Mouse (Mus musculus) MEL (cell line): ENCODE measurements around the gene Mesp2. TPM values are rescaled to one million over a fixed set of nuclear protein-coding genes. Genes with fewer than 3 reads are reported as not detected.
A peak's percentile ranks its signal among the peaks of the same experiment; 100 is the strongest.

Experiments
- DNase-seq: peaks from one replicate; pipeline ENCODE4 v3.0.0; 2011; ENCODE audit warnings: low read depth, low spot score
- H3K27ac ChIP-seq: 2 replicates; pipeline ENCODE4 v1.5.1; 2012; ENCODE audit warnings: low read depth, mild to moderate bottlenecking, control low read depth, low read length, moderate library complexity; ENCODE audit not compliant: control insufficient read depth
- H3K27me3 ChIP-seq, 2 experiments: fragments of 150-350 bp in 1 of 2; sonication (generic) in 1 of 2; 2 replicates each; pipeline ENCODE4 v1.6.1; 2012; ENCODE audit warnings: low read length in 2 of 2, mild to moderate bottlenecking in 2 of 2, improper control_type of control experiment in 1 of 2, moderate library complexity in 1 of 2; ENCODE audit not compliant: insufficient read depth in 2 of 2, control insufficient read depth in 1 of 2
- H3K36me3 ChIP-seq, 2 experiments: 2 replicates each; pipeline ENCODE4 v1.6.1; 2012 to 2014; ENCODE audit warnings: low read length in 2 of 2, improper control_type of control experiment in 1 of 2, inconsistent platforms in 1 of 2, mild to moderate bottlenecking in 1 of 2; ENCODE audit not compliant: insufficient read depth in 2 of 2, control insufficient read depth in 1 of 2
- H3K4me1 ChIP-seq, 2 experiments: fragments of 150-350 bp in 1 of 2; sonication (generic) in 1 of 2; 2 replicates each; pipeline ENCODE4 v1.6.1; 2012; ENCODE audit warnings: low read length in 2 of 2, improper control_type of control experiment in 1 of 2, mild to moderate bottlenecking in 1 of 2; ENCODE audit not compliant: insufficient read depth in 2 of 2, control insufficient read depth in 1 of 2
- H3K4me3 ChIP-seq, 2 experiments: fragments of 150-350 bp in 1 of 2; sonication (generic) in 1 of 2; 2 replicates each; pipeline ENCODE4 v1.5.1; 2012; ENCODE audit warnings: low read depth in 2 of 2, low read length in 2 of 2, mild to moderate bottlenecking in 2 of 2, moderate library complexity in 2 of 2, control low read depth in 1 of 2, improper control_type of control experiment in 1 of 2; ENCODE audit not compliant: control insufficient read depth in 1 of 2, insufficient read depth in 1 of 2
- H3K79me2 ChIP-seq: 2 replicates; pipeline ENCODE4 v1.6.1; 2012; ENCODE audit warnings: mild to moderate bottlenecking, low read length, moderate library complexity; ENCODE audit not compliant: control insufficient read depth, poor library complexity, insufficient read depth
- H3K9ac ChIP-seq: 2 replicates; pipeline ENCODE4 v1.6.1; 2012; ENCODE audit warnings: low read depth, mild to moderate bottlenecking, control low read depth, low read length, moderate library complexity; ENCODE audit not compliant: control insufficient read depth, poor library complexity, severe bottlenecking
- H3K9me3 ChIP-seq: fragments of 150-350 bp; sonication (generic); replicated peaks from 2 replicates; pipeline ENCODE4 v1.6.1; 2012; ENCODE audit warnings: mild to moderate bottlenecking, low read length, improper control_type of control experiment, moderate library complexity; ENCODE audit not compliant: insufficient read depth
- CTCF ChIP-seq, 3 experiments: IDR thresholded peaks in 2 of 3; conservative IDR thresholded peaks in 1 of 3; 2 replicates each; pipeline ENCODE4 v1.5.1; 2011 to 2012; ENCODE audit warnings: low read length in 3 of 3, low read depth in 2 of 3, mild to moderate bottlenecking in 2 of 3, improper control_type of control experiment in 1 of 3, inconsistent platforms in 1 of 3, mixed read lengths in 1 of 3, moderate library complexity in 1 of 3; ENCODE audit not compliant: control insufficient read depth in 1 of 3, insufficient read depth in 1 of 3, poor library complexity in 1 of 3, severe bottlenecking in 1 of 3
- ELF1 ChIP-seq: IDR thresholded peaks from 2 replicates; pipeline ENCODE4 v1.6.1; 2014; ENCODE audit warnings: low read depth, mild to moderate bottlenecking, inconsistent platforms, low read length, improper control_type of control experiment, moderate library complexity
- GABPA ChIP-seq: IDR thresholded peaks from 2 replicates; pipeline ENCODE4 v1.6.1; 2012; ENCODE audit warnings: low read depth, mild to moderate bottlenecking, inconsistent platforms, low read length, improper control_type of control experiment, moderate library complexity
- HCFC1 ChIP-seq: IDR thresholded peaks from 2 replicates; pipeline ENCODE4 v1.6.1; 2012; ENCODE audit warnings: low read depth, mild to moderate bottlenecking, inconsistent platforms, low read length, improper control_type of control experiment, moderate library complexity
- KAT2A ChIP-seq: conservative IDR thresholded peaks from 2 replicates; pipeline ENCODE4 v1.6.1; 2012; ENCODE audit warnings: low read depth, low read length, improper control_type of control experiment, inconsistent platforms
- MAX ChIP-seq: IDR thresholded peaks from 2 replicates; pipeline ENCODE4 v1.6.1; 2011; ENCODE audit warnings: low read length, improper control_type of control experiment
- MAZ ChIP-seq: IDR thresholded peaks from 2 replicates; pipeline ENCODE4 v1.6.1; 2012; ENCODE audit warnings: low read depth, mild to moderate bottlenecking, inconsistent platforms, low read length, improper control_type of control experiment
- MXI1 ChIP-seq: IDR thresholded peaks from 2 replicates; pipeline ENCODE4 v1.6.1; 2011; ENCODE audit warnings: mild to moderate bottlenecking, low read depth, low read length, improper control_type of control experiment
- NELFE ChIP-seq: IDR thresholded peaks from 2 replicates; pipeline ENCODE4 v1.6.1; 2011; ENCODE audit warnings: low read depth, low read length, improper control_type of control experiment
- NRF1 ChIP-seq: IDR thresholded peaks from 2 replicates; pipeline ENCODE4 v1.6.1; 2014; ENCODE audit warnings: low read depth, mild to moderate bottlenecking, inconsistent platforms, low read length, improper control_type of control experiment, moderate library complexity; ENCODE audit not compliant: poor library complexity, insufficient read depth, severe bottlenecking
- POLR2A ChIP-seq, 2 experiments: IDR thresholded peaks; 2 replicates each; pipeline ENCODE4 v1.6.1; 2011 to 2012; ENCODE audit warnings: low read length in 2 of 2, mild to moderate bottlenecking in 2 of 2, control low read depth in 1 of 2, improper control_type of control experiment in 1 of 2, low read depth in 1 of 2, moderate library complexity in 1 of 2; ENCODE audit not compliant: control insufficient read depth in 1 of 2, insufficient read depth in 1 of 2, poor library complexity in 1 of 2
- POLR2AphosphoS2 ChIP-seq: IDR thresholded peaks from 2 replicates; pipeline ENCODE4 v1.6.1; 2011; ENCODE audit warnings: low read length, improper control_type of control experiment
- POLR2AphosphoS5 ChIP-seq: IDR thresholded peaks from 2 replicates; pipeline ENCODE4 v1.6.1; 2012; ENCODE audit warnings: low read depth, borderline replicate concordance, mild to moderate bottlenecking, inconsistent platforms, low read length, moderate library complexity, mixed read lengths
- RCOR1 ChIP-seq: IDR thresholded peaks from 2 replicates; pipeline ENCODE4 v1.6.1; 2012; ENCODE audit warnings: low read depth, mild to moderate bottlenecking, inconsistent platforms, low read length, improper control_type of control experiment
- SIN3A ChIP-seq: IDR thresholded peaks from 2 replicates; pipeline ENCODE4 v1.6.1; 2012; ENCODE audit warnings: low read length, improper control_type of control experiment, inconsistent platforms
- TBP ChIP-seq: IDR thresholded peaks from 2 replicates; pipeline ENCODE4 v1.8.0; 2011; ENCODE audit warnings: low read depth, low read length, improper control_type of control experiment
- UBTF ChIP-seq: IDR thresholded peaks from 2 replicates; pipeline ENCODE4 v1.6.1; 2012; ENCODE audit warnings: low read depth, mild to moderate bottlenecking, inconsistent platforms, low read length, improper control_type of control experiment, moderate library complexity, borderline replicate concordance; ENCODE audit not compliant: insufficient read depth
- USF1 ChIP-seq: IDR thresholded peaks from 2 replicates; pipeline ENCODE4 v1.6.1; 2014; ENCODE audit warnings: low read depth, mild to moderate bottlenecking, inconsistent platforms, low read length, improper control_type of control experiment, moderate library complexity
- USF2 ChIP-seq, 2 experiments: IDR thresholded peaks; 2 replicates each; pipeline ENCODE4 v1.6.1; 2011 to 2012; ENCODE audit warnings: improper control_type of control experiment in 2 of 2, low read length in 2 of 2, borderline replicate concordance in 1 of 2, inconsistent platforms in 1 of 2, low read depth in 1 of 2, mild to moderate bottlenecking in 1 of 2; ENCODE audit not compliant: insufficient read depth in 1 of 2
- ZC3H11A ChIP-seq: IDR thresholded peaks from 2 replicates; pipeline ENCODE4 v1.6.1; 2012; ENCODE audit warnings: low read depth, mild to moderate bottlenecking, inconsistent platforms, low read length, improper control_type of control experiment
- ZKSCAN1 ChIP-seq: IDR thresholded peaks from 2 replicates; pipeline ENCODE4 v1.6.1; 2012; ENCODE audit warnings: low read depth, mild to moderate bottlenecking, inconsistent platforms, low read length, improper control_type of control experiment, moderate library complexity
- ZNF384 ChIP-seq: IDR thresholded peaks from 2 replicates; pipeline ENCODE4 v1.6.1; 2012; ENCODE audit warnings: low read depth, mild to moderate bottlenecking, inconsistent platforms, low read length, improper control_type of control experiment
- polyA plus RNA-seq, 2 experiments: library from polyadenylated mRNA; stranded (reverse) in 1 of 2; unstranded in 1 of 2; fragments of >175 nt in 1 of 2; fragments of >200 nt in 1 of 2; gene quantifications; 2 replicates each; pipeline versions ENCODE4 v1.2.1 to v1.2.4; 2012; ENCODE audit warnings: low replicate concordance in 2 of 2, low read depth in 1 of 2; ENCODE audit not compliant: insufficient read length in 2 of 2, insufficient read depth in 1 of 2, missing spikeins in 1 of 2
- total RNA-seq: library from RNA; depleted of rRNA; stranded (reverse); fragments of 300-350 nt; gene quantifications from 2 replicates; pipeline ENCODE4 v1.2.3, GENCODE M21; 2012

The Mesp2 gene
- total and polyA plus RNA-seq, 3 experiments, result not detected

DNA sequence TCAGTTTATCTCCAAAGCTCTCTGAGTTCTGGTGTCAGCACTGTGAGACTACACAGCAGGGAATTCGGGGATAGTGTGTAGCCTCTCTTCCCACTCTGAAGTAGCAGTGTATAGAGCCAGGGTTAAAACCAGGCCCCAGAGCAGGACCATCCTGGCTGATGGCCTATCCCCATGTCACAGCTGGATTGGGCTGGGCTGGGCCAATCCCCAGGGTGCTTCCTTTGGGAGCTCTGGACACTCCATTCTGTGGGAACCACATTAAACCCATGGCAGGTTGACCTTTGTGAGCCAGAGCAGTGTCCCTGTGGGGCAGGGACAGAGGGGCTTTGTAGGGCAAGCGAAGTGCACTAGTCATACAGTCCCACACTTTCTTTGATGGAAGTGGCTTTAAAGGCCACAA lies 35.8 kb downstream of the Mesp2 start:
- Histone ChIP-seq H3K9me3 (no peaks in the 10 kb centered on the region), H3K79me2 (no peaks in the 10 kb centered on the region; the same call in 1 of the 2 replicates), H3K4me1 (peaks cover 0 to 13% of the 10 kb centered on the region in 2 experiments; a peak in 2 of 4 replicates), H3K27ac (no peak overlapping the region), H3K4me3 (no peak overlapping the region), H3K27me3 (no peaks in the 10 kb centered on the region), H3K36me3 (no peaks in the 10 kb centered on the region; a peak in 1 of 4 replicates), H3K9ac (no peak overlapping the region)
- TF ChIP-seq MAX (no peak), RCOR1 (no peak)
- DNase-seq, result no peak

DNA sequence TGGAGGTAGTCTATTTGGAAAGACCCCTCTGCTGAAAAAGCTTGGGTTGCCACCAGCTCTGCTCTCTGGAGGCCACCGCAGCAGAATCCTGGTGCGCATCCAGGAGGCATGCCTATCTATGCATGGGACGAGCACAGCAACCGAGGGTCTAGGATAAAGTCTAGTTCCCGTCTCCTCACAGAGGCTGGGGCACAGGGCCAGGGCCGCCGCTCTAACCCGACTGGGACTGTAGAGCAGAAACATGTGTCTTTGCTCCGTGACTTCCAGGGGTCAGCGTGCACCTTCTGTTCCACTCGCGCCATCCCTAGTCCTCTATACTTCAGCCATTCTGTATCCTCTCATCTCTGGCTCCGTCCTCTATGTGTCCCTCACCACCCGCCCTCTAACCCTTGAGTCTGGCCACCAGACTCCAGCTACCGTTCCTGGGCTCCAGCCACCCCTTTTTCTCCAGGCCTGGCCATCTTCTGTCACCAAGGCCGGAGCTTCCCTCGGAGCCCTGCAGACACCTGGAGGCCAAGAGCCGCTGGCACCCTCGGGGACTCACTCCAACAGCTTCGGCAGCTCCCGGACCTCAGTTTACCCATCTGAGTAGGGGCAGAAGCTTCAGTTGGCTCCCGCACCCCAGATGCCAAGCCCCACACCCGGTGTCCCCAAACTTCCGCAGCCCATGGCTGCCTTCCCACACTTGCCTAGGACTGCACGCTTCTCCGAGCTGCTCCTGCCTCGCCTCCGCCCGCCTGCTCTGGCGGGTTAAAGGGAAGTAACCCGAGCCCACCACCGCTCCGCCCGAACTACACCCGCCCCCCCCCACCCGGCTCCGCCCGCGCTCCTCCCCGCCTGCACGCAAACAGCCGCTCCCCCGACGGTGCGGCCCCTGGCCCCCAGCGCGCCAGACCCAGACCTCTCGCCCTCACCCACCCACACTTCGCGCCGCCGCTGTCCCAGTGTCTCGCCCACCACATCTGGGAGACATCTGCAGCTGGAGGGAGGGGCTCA lies 37.2 kb downstream of the Mesp2 start:
- no peaks in the 10 kb centered on the region for H3K27me3 ChIP-seq
- TF ChIP-seq MAZ (peak; percentile 37; the same call in 1 of the 2 replicates), MAX (no peak), ELF1 (0 out of 2 replicates have a peak, but pooled peaks have one; percentile 16), TBP (0 out of 2 replicates have a peak, but pooled peaks have one; percentile 19), POLR2A (IDR thresholded peaks at IDR 0.05; ENCODE audit: control insufficient read depth in 1 of 2, insufficient read depth in 1 of 2, low read depth in 1 of 2, low read length in 2 of 2, poor library complexity in 1 of 2) (peak; percentile 49 to 80; a peak in 3 of 4 replicates), NELFE (peak; percentile 48; the same call in 1 of the 2 replicates), NRF1 (no peak), RCOR1 (no peak)
- peak overlapping the region; percentile 77 to 79 for H3K4me3 ChIP-seq
- no peaks in the 10 kb centered on the region for H3K9me3 ChIP-seq
- peaks cover 0 to 16% of the 10 kb centered on the region in 2 experiments; a peak in 2 of 4 replicates for H3K4me1 ChIP-seq
- H3K27ac ChIP-seq, result peak overlapping the region; percentile 51
- peak overlapping the region; percentile 79 for H3K9ac ChIP-seq
- DNase-seq, result peak; percentile 86
- H3K36me3 ChIP-seq, result no peaks in the 10 kb centered on the region; a peak in 1 of 4 replicates
- no peaks in the 10 kb centered on the region; the same call in 1 of the 2 replicates for H3K79me2 ChIP-seq

DNA sequence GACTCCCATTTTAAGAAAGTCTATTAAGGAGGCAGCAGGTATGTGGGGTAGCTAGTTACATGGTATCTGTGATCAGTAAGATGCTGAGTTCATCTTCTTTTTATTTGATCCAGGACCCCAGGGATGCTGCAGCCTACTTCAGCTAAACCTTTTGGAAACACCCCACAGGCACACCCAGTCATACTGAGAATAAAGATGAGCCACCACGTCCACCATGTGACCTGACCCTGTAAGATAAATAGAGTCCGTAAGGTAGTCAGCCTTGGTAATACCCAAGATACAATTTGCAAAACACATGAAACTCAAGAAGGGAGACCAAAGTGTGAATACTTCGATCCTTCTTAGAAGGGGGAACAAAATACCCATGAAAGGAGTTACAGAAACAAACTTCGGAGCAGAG lies 45.8 kb downstream of the Mesp2 start:
- Histone ChIP-seq H3K79me2 (no peaks in the 10 kb centered on the region), H3K27me3 (peaks cover 0 to 2% of the 10 kb centered on the region in 2 experiments; a peak in 1 of 4 replicates)
- no peak for TF ChIP-seq ZKSCAN1
- TF ChIP-seq NELFE, result no peak
- TF ChIP-seq GABPA, result no peak
- TF ChIP-seq KAT2A, result no peak
- no peak for TF ChIP-seq ZC3H11A
- no peak for TF ChIP-seq ZNF384
- no peak for TF ChIP-seq POLR2AphosphoS2
- no peak for TF ChIP-seq MXI1
- no peak for TF ChIP-seq UBTF
- TF ChIP-seq USF2 (IDR thresholded peaks at IDR 0.05; ENCODE audit: borderline replicate concordance in 1 of 2, insufficient read depth in 1 of 2, low read depth in 1 of 2, low read length in 2 of 2), result no peak
- no peak for TF ChIP-seq POLR2AphosphoS5
- no peak for TF ChIP-seq CTCF (IDR thresholded peaks at IDR 0.05 in 2 of 3, conservative IDR thresholded peaks at IDR 0.05 in 1 of 3; ENCODE audit: control insufficient read depth in 1 of 3, insufficient read depth in 1 of 3, low read depth in 2 of 3, low read length in 3 of 3, poor library complexity in 1 of 3, severe bottlenecking in 1 of 3)
- no peak for TF ChIP-seq RCOR1
- no peak for TF ChIP-seq USF1
- TF ChIP-seq POLR2A (IDR thresholded peaks at IDR 0.05; ENCODE audit: control insufficient read depth in 1 of 2, insufficient read depth in 1 of 2, low read depth in 1 of 2, low read length in 2 of 2, poor library complexity in 1 of 2), result no peak
- no peak for TF ChIP-seq HCFC1
- no peak for TF ChIP-seq SIN3A
- TF ChIP-seq TBP, result no peak
- TF ChIP-seq, all 39 proteins: peak for 0
- DNase-seq, result no peak
- H3K36me3 ChIP-seq, result peaks cover 0 to 36% of the 10 kb centered on the region in 2 experiments; a peak in 2 of 4 replicates
- H3K27ac ChIP-seq, result no peak overlapping the region
- no peak overlapping the region for H3K4me3 ChIP-seq
- H3K9me3 ChIP-seq, result no peaks in the 10 kb centered on the region
- no peak overlapping the region for H3K9ac ChIP-seq
- peaks cover 9 to 48% of the 10 kb centered on the region in 2 experiments for H3K4me1 ChIP-seq
